Comparison of ENCODE assay signal across 8 mouse cellular contexts in the genomic region with DNA sequence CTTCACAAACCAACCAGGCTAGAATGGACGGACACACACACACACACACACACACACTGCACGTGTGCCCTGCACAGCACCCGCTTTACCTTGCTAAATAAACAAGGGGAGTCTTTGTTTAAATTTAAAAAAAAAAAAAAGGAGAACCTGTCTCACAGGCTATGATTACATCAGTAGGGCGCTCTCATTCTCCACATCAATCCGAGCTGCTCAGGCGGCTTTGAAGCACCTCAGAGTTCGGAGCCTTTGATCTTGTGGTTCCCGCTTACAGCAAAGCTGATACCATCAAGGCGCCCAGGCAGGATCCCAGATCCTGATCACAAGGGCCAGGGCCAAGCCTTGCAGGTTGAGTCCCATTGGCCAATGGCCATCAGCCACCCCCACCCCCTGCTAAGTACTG. TPM values are rescaled to one million over a fixed set of nuclear protein-coding genes. Genes with fewer than 3 reads are reported as not detected.
DNase-seq lines count a peak whose midpoint lies in the region; ATAC-seq lines count a peak whose summit lies in the region.

No protein-coding gene starts in this region.

- peak; percentile 30 for DNase-seq in ovary, postnatal 36 days (ENCODE audit: low spot score)
- DNase-seq in ovary, postnatal 10 days (ENCODE audit: low spot score) = no peak
- peak; percentile 63 for DNase-seq in embryo, embryonic 11 days
- DNase-seq in kidney, postnatal 25 days = peak; percentile 32 to 74
- peak; percentile 92 for DNase-seq in naive thymus-derived CD4-positive, alpha-beta T cell, adult 2 months (ENCODE audit: low read depth)
- no peak for DNase-seq in cerebellum, adult 9-11 months

- H3K36me3 ChIP-seq in heart, embryonic 11.5 days (ENCODE audit: control insufficient read depth, insufficient read depth, low read length) = no peaks in the 10 kb centered on the region

- no peaks in the 10 kb centered on the region for H3K9me3 ChIP-seq in heart, embryonic 11.5 days (replicated peaks; ENCODE audit: control insufficient read depth, low read length)

- H3K9ac ChIP-seq in heart, embryonic 11.5 days (ENCODE audit: low read depth, low read length) = no peak overlapping the region

- H3K4me3 ChIP-seq in heart, embryonic 11.5 days (ENCODE audit: low read depth, low read length) = no peak overlapping the region

- H3K4me1 ChIP-seq in heart, embryonic 11.5 days (ENCODE audit: control insufficient read depth, insufficient read depth, low read length) = peaks cover 41% of the 10 kb centered on the region

- H3K4me2 ChIP-seq in heart, embryonic 11.5 days = no peak overlapping the region

- no peaks in the 10 kb centered on the region for H3K27me3 ChIP-seq in heart, embryonic 11.5 days (ENCODE audit: control insufficient read depth, insufficient read depth, low read length)

- no peak for ATAC-seq in megakaryocyte progenitor cell, adult 5-6 weeks (replicated peaks; ENCODE audit: poor library complexity)
- ATAC-seq in heart, embryonic 11.5 days (replicated peaks; ENCODE audit: insufficient number of reproducible peaks, low FRiP score, low TSS enrichment) = no peak

- 22% methylated on average over 9 of the region's 9 CpGs for WGBS in heart, embryonic 11.5 days (ENCODE audit: insufficient replicate concordance)

- no peak overlapping the region for H3K27ac ChIP-seq in heart, embryonic 11.5 days (ENCODE audit: low read depth, low read length)

RNA-seq across cellular contexts. Expression of a gene that starts 33.1 kb away (rescaled TPM):
- total RNA-seq in megakaryocyte progenitor cell, adult 5-6 weeks (2015) = 4.7 and 9.3 TPM in 2 replicates
- total RNA-seq in megakaryocyte progenitor cell, adult 5-6 weeks (2017) = 2.1 and 2.7 TPM in 2 replicates
- 7.3 and 9.3 TPM in 2 replicates for polyA plus RNA-seq in heart, embryonic 11.5 days (2014; fragmentation: Nextera tagmentation; extraction: Ambion mirVana)

Comparison
In these comparisons a context has a peak if more than half of its experiments do, and no peak if none do; other contexts are left out.
1. DNase-seq: peak in ovary, postnatal 36 days (single experiment), embryo, embryonic 11 days (single experiment), kidney, postnatal 25 days (2 of 2) and naive thymus-derived CD4-positive, alpha-beta T cell, adult 2 months (single experiment); none in ovary, postnatal 10 days (single experiment) and cerebellum, adult 9-11 months (single experiment).